Mouse (Mus musculus): ENCODE measurements around the gene Rad51d. TPM values are rescaled to one million over a fixed set of nuclear protein-coding genes. Genes with fewer than 3 reads are reported as not detected.

The Rad51d gene
- total RNA-seq, 1 experiment, result 9.1 TPM

DNA sequence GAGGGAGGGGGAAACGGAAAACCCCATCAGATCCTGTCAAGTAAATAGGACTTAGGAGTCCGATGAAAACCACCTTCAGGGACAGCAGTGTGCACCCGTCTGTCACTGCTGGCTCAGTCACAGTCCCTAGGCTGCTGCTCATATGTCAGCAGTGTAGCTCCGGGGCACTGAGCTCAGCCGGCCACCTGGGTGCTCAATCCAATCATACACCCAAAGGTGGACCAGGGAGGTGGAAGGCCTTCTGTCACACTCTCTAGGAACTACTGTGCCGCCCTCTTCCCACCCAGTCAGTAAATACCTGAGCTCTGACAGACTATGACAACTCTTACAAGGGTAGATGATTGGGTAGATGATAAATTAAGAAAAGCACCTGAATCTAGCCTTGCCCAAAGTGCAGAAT, 29.7 kb downstream of the Rad51d start:
- Histone ChIP-seq H3K4me1 (ENCODE audit: control insufficient read depth in 2 of 2, insufficient read depth in 2 of 2, low read length in 2 of 2, poor library complexity in 1 of 2) (peaks cover under 1 to 6% of the 10 kb centered on the region in 2 experiments; a peak in 2 of 4 replicates), H3K4me3 (ENCODE audit: insufficient read depth in 1 of 2, low read depth in 1 of 2, low read length in 2 of 2, poor library complexity in 1 of 2, severe bottlenecking in 1 of 2) (no peak overlapping the region), H3K9ac (ENCODE audit: insufficient read depth, low read depth, low read length, poor library complexity, severe bottlenecking) (no peak overlapping the region), H3K27ac (ENCODE audit: insufficient read depth, low read depth, low read length, poor library complexity, severe bottlenecking) (no peak overlapping the region), H3K9me3 (ENCODE audit: control insufficient read depth, insufficient read depth, low read depth, low read length) (no peaks in the 10 kb centered on the region), H3K36me3 (ENCODE audit: control insufficient read depth, insufficient read depth, low read length, poor library complexity, severe bottlenecking) (no peaks in the 10 kb centered on the region)
- DNase-seq (ENCODE audit: low read depth, low spot score), result no peak
- in situ Hi-C loops (cut with MboI; ENCODE audit: low sequenced_read_pairs in 2 of 2, unreplicated experiment in 2 of 2), result no loop called here
- TF ChIP-seq ZC3H11A (IDR thresholded peaks at IDR 0.05; ENCODE audit: borderline replicate concordance, low read depth, low read length), result no peak
- TF ChIP-seq HCFC1 (IDR thresholded peaks at IDR 0.05; ENCODE audit: borderline replicate concordance, insufficient read depth, low read length), result no peak
- no peak for TF ChIP-seq ZNF384 (IDR thresholded peaks at IDR 0.05; ENCODE audit: low read depth, low read length)
- TF ChIP-seq CHD2 (IDR thresholded peaks at IDR 0.05; ENCODE audit: low read depth, low read length), result no peak
- TF ChIP-seq MAFK (IDR thresholded peaks at IDR 0.05; ENCODE audit: insufficient read depth, low read depth, low read length), result no peak

DNA sequence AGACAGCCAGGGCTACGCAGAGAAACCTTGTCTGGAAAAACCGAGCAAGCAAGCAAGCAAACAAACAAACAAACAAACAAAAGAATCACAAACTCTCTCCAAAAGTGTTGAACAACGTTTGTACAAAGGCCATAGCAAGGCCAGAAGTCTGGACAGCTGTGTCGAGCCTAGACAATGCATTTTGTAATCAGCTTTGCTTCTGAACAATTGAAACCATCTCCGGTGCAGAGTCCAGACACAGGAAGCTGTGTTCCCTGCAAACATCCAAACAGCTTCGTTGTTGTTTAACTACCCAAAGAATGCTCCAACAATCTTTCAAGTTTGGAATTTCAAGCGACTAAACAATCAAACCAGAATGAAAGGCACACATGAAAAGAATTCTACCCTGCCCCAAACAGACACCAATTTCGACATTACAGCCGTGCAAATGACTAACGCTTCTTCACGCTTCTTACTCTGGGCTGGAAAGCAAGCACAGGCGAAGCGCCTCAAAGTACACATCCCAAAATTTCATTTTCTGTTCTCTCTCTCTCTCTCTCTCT, 33.0 kb downstream of the Rad51d start:
- H3K9ac ChIP-seq (ENCODE audit: insufficient read depth, low read depth, low read length, poor library complexity, severe bottlenecking), result no peak overlapping the region
- H3K9me3 ChIP-seq (ENCODE audit: control insufficient read depth, insufficient read depth, low read depth, low read length), result no peaks in the 10 kb centered on the region
- H3K4me1 ChIP-seq (ENCODE audit: control insufficient read depth in 2 of 2, insufficient read depth in 2 of 2, low read length in 2 of 2, poor library complexity in 1 of 2), result peaks cover 5 to 11% of the 10 kb centered on the region in 2 experiments; a peak in 3 of 4 replicates
- no peaks in the 10 kb centered on the region for H3K36me3 ChIP-seq (ENCODE audit: control insufficient read depth, insufficient read depth, low read length, poor library complexity, severe bottlenecking)
- TF ChIP-seq ZNF384 (IDR thresholded peaks at IDR 0.05; ENCODE audit: low read depth, low read length), result peak; percentile 90
- TF ChIP-seq CHD2 (IDR thresholded peaks at IDR 0.05; ENCODE audit: low read depth, low read length), result no peak
- in situ Hi-C loops (cut with MboI; ENCODE audit: low sequenced_read_pairs in 2 of 2, unreplicated experiment in 2 of 2), result no loop called here
- DNase-seq (ENCODE audit: low read depth, low spot score), result no peak
- H3K4me3 ChIP-seq (ENCODE audit: insufficient read depth in 1 of 2, low read depth in 1 of 2, low read length in 2 of 2, poor library complexity in 1 of 2, severe bottlenecking in 1 of 2), result no peak overlapping the region
- peak overlapping the region; percentile 34; the same call in 1 of the 2 replicates for H3K27ac ChIP-seq (ENCODE audit: insufficient read depth, low read depth, low read length, poor library complexity, severe bottlenecking)

DNA sequence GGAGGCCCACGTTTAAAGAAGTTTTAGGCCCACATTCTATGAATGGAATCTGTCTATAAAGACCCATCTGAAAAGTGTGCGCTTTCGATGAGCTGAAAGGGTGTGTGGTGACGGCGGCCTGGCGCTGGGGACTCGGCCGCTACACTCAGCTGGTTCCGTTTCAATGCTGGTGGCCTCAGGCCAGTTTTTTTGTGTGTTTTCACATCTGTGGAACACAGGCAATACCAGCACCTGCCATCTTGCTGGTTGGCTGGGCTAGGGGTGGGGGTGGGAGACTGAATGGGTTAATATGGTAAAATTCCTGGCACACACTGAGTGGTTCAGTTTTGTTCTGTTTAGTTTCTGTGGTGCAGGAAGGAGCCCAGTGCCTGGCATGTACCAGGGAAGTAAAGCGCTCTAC, 34.4 kb downstream of the Rad51d start:
- Histone ChIP-seq H3K4me1 (ENCODE audit: control insufficient read depth in 2 of 2, insufficient read depth in 2 of 2, low read length in 2 of 2, poor library complexity in 1 of 2) (peaks cover 5 to 7% of the 10 kb centered on the region in 2 experiments; a peak in 3 of 4 replicates), H3K4me3 (ENCODE audit: insufficient read depth in 1 of 2, low read depth in 1 of 2, low read length in 2 of 2, poor library complexity in 1 of 2, severe bottlenecking in 1 of 2) (no peak overlapping the region), H3K9me3 (ENCODE audit: control insufficient read depth, insufficient read depth, low read depth, low read length) (no peaks in the 10 kb centered on the region), H3K9ac (ENCODE audit: insufficient read depth, low read depth, low read length, poor library complexity, severe bottlenecking) (no peak overlapping the region), H3K27ac (ENCODE audit: insufficient read depth, low read depth, low read length, poor library complexity, severe bottlenecking) (no peak overlapping the region), H3K36me3 (ENCODE audit: control insufficient read depth, insufficient read depth, low read length, poor library complexity, severe bottlenecking) (no peaks in the 10 kb centered on the region)
- TF ChIP-seq ZNF384 (IDR thresholded peaks at IDR 0.05; ENCODE audit: low read depth, low read length) (no peak), HCFC1 (IDR thresholded peaks at IDR 0.05; ENCODE audit: borderline replicate concordance, insufficient read depth, low read length) (no peak), MAFK (IDR thresholded peaks at IDR 0.05; ENCODE audit: insufficient read depth, low read depth, low read length) (no peak), CHD2 (IDR thresholded peaks at IDR 0.05; ENCODE audit: low read depth, low read length) (no peak), ZC3H11A (IDR thresholded peaks at IDR 0.05; ENCODE audit: borderline replicate concordance, low read depth, low read length) (no peak)
- in situ Hi-C loops (cut with MboI; ENCODE audit: low sequenced_read_pairs in 2 of 2, unreplicated experiment in 2 of 2), result no loop called here
- DNase-seq (ENCODE audit: low read depth, low spot score), result no peak

DNA sequence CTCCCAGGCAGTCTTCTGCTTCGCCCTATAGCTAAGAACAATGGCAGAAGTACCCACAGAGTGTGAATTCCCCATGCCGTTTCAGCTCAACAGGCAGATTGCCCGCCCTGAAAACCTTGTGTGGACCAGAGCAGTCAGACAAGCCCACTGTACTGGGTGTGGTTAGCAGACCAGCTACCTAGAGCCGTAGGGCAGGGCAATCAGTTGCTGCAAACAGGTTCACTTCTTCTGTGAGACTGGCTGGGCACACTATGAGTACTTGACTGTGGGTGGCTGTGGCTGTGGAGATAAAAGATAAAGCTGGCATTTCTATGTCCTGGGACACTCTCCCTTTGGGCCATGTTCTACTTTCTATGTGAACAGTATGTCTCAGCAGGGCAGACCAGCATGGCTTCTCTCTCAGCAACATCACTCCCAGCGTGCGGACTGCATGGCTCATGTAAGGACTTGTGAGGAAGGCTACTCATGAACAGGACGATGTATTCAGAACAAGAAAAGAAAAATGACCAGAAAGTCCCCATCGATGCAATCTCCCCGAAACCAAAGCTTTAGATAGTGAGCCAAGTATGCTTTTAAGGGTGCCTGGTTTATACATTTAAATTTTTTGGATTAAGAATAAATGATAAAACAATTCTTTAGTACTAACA, 35.0 kb downstream of the Rad51d start:
- Histone ChIP-seq H3K36me3 (ENCODE audit: control insufficient read depth, insufficient read depth, low read length, poor library complexity, severe bottlenecking) (no peaks in the 10 kb centered on the region), H3K9ac (ENCODE audit: insufficient read depth, low read depth, low read length, poor library complexity, severe bottlenecking) (no peak overlapping the region), H3K4me3 (ENCODE audit: insufficient read depth in 1 of 2, low read depth in 1 of 2, low read length in 2 of 2, poor library complexity in 1 of 2, severe bottlenecking in 1 of 2) (no peak overlapping the region), H3K27ac (ENCODE audit: insufficient read depth, low read depth, low read length, poor library complexity, severe bottlenecking) (no peak overlapping the region), H3K4me1 (ENCODE audit: control insufficient read depth in 2 of 2, insufficient read depth in 2 of 2, low read length in 2 of 2, poor library complexity in 1 of 2) (peaks cover 5 to 7% of the 10 kb centered on the region in 2 experiments; a peak in 3 of 4 replicates), H3K9me3 (ENCODE audit: control insufficient read depth, insufficient read depth, low read depth, low read length) (no peaks in the 10 kb centered on the region)
- no peak for DNase-seq (ENCODE audit: low read depth, low spot score)
- in situ Hi-C loops (cut with MboI; ENCODE audit: low sequenced_read_pairs in 2 of 2, unreplicated experiment in 2 of 2), result no loop called here
- no peak for TF ChIP-seq HCFC1 (IDR thresholded peaks at IDR 0.05; ENCODE audit: borderline replicate concordance, insufficient read depth, low read length)
- TF ChIP-seq ZNF384 (IDR thresholded peaks at IDR 0.05; ENCODE audit: low read depth, low read length), result no peak
- no peak for TF ChIP-seq MAFK (IDR thresholded peaks at IDR 0.05; ENCODE audit: insufficient read depth, low read depth, low read length)
- TF ChIP-seq CHD2 (IDR thresholded peaks at IDR 0.05; ENCODE audit: low read depth, low read length), result no peak
- TF ChIP-seq ZC3H11A (IDR thresholded peaks at IDR 0.05; ENCODE audit: borderline replicate concordance, low read depth, low read length), result no peak

Measured in ES-E14 (cell line).